9 mouse cellular contexts compared by ENCODE assay signal in genomic region chr13:34575997-34576314, GRCm38 (mm10).
DNase-seq lines count a peak whose midpoint lies in the region; ATAC-seq lines count a peak whose summit lies in the region.
"Had no signal": no experiment of that assay in that cellular context is flagged by ENCODE, and none has a peak within 500 bp of the region (broad histone marks: within the 10 kb centered on the region; RNA-seq: fewer than 3 reads in every experiment).

No protein-coding gene starts in this region.

- DNase-seq in embryonic facial prominence, embryonic 11.5 days (ENCODE audit: low spot score): peak; percentile 54
- DNase-seq in embryonic facial prominence, embryonic 10.5 days (ENCODE audit: low spot score): no peak
- peak; percentile 65 for DNase-seq in left cerebral cortex, adult 11 months (ENCODE audit: low spot score)
- peak; percentile 69 for DNase-seq in retina, postnatal 1 day
- no peak for DNase-seq in urinary bladder, postnatal 10 days (ENCODE audit: low spot score)
- no peak for DNase-seq in urinary bladder, postnatal 25 days (ENCODE audit: low spot score)
- DNase-seq: B cell, adult 2 months had no signal

- no peak overlapping the region for H3K9ac ChIP-seq in embryonic facial prominence, embryonic 11.5 days (replicated peaks; ENCODE audit: low read length)
- H3K9ac ChIP-seq in forebrain, embryonic 16.5 days (replicated peaks; ENCODE audit: low read depth, low read length): no peak overlapping the region
- no peak overlapping the region for H3K9ac ChIP-seq in kidney, embryonic 15.5 days

- H3K27me3 ChIP-seq in embryonic facial prominence, embryonic 11.5 days (ENCODE audit: control insufficient read depth, insufficient read depth, low read length): no peaks in the 10 kb centered on the region
- H3K27me3 ChIP-seq in embryonic facial prominence, embryonic 10.5 days (replicated peaks; ENCODE audit: low read depth, poor library complexity, severe bottlenecking): no peaks in the 10 kb centered on the region
- H3K27me3 ChIP-seq in forebrain, embryonic 16.5 days (replicated peaks; ENCODE audit: control insufficient read depth, insufficient read depth, low read length): no peaks in the 10 kb centered on the region
- no peaks in the 10 kb centered on the region for H3K27me3 ChIP-seq in kidney, embryonic 15.5 days

- no peak overlapping the region for H3K27ac ChIP-seq in embryonic facial prominence, embryonic 11.5 days (replicated peaks; ENCODE audit: low read depth, low read length)
- H3K27ac ChIP-seq in embryonic facial prominence, embryonic 10.5 days (replicated peaks): no peak overlapping the region
- peak overlapping the region; percentile 84 for H3K27ac ChIP-seq in forebrain, embryonic 16.5 days (ENCODE audit: low read length)
- no peak overlapping the region for H3K27ac ChIP-seq in kidney, embryonic 15.5 days

- no peak overlapping the region for H3K4me2 ChIP-seq in embryonic facial prominence, embryonic 11.5 days (ENCODE audit: low read depth, low read length)
- H3K4me2 ChIP-seq in forebrain, embryonic 16.5 days (ENCODE audit: low read length): no peak overlapping the region
- H3K4me2 ChIP-seq in kidney, embryonic 15.5 days: no peak overlapping the region

- no peak overlapping the region for H3K4me3 ChIP-seq in embryonic facial prominence, embryonic 11.5 days (ENCODE audit: low read depth, low read length)
- H3K4me3 ChIP-seq in embryonic facial prominence, embryonic 10.5 days: no peak overlapping the region
- no peak overlapping the region for H3K4me3 ChIP-seq in forebrain, embryonic 16.5 days (replicated peaks; ENCODE audit: low read length)
- no peak overlapping the region for H3K4me3 ChIP-seq in kidney, embryonic 15.5 days (replicated peaks)

- no peaks in the 10 kb centered on the region for H3K36me3 ChIP-seq in embryonic facial prominence, embryonic 11.5 days (replicated peaks; ENCODE audit: control insufficient read depth, insufficient read depth, low read depth, low read length)
- H3K36me3 ChIP-seq in embryonic facial prominence, embryonic 10.5 days (replicated peaks): no peaks in the 10 kb centered on the region
- no peaks in the 10 kb centered on the region for H3K36me3 ChIP-seq in forebrain, embryonic 16.5 days (ENCODE audit: control insufficient read depth, insufficient read depth)
- H3K36me3 ChIP-seq in kidney, embryonic 15.5 days: no peaks in the 10 kb centered on the region

- no peak for ATAC-seq in embryonic facial prominence, embryonic 11.5 days (replicated peaks; ENCODE audit: insufficient number of reproducible peaks, low FRiP score, low TSS enrichment, low read depth)
- ATAC-seq in forebrain, embryonic 16.5 days: peak; percentile 95
- ATAC-seq in kidney, embryonic 15.5 days (replicated peaks; ENCODE audit: low FRiP score): no peak

- H3K4me1 ChIP-seq in embryonic facial prominence, embryonic 11.5 days (ENCODE audit: control insufficient read depth, insufficient read depth, low read length): no peaks in the 10 kb centered on the region
- H3K4me1 ChIP-seq in embryonic facial prominence, embryonic 10.5 days: 0 out of 2 replicates have a peak, but pooled peaks cover 2% of the 10 kb centered on the region
- H3K4me1 ChIP-seq in forebrain, embryonic 16.5 days (replicated peaks; ENCODE audit: control insufficient read depth, insufficient read depth, low read length): peaks cover 7% of the 10 kb centered on the region
- H3K4me1 ChIP-seq in kidney, embryonic 15.5 days: no peaks in the 10 kb centered on the region

- H3K9me3 ChIP-seq in embryonic facial prominence, embryonic 11.5 days (replicated peaks; ENCODE audit: control insufficient read depth, low read length): no peaks in the 10 kb centered on the region
- H3K9me3 ChIP-seq in embryonic facial prominence, embryonic 10.5 days: no peaks in the 10 kb centered on the region
- H3K9me3 ChIP-seq in forebrain, embryonic 16.5 days (ENCODE audit: control insufficient read depth, low read length): no peaks in the 10 kb centered on the region
- no peaks in the 10 kb centered on the region for H3K9me3 ChIP-seq in kidney, embryonic 15.5 days (replicated peaks)

- 41% methylated on average over 1 of the region's 1 CpGs for WGBS in embryonic facial prominence, embryonic 11.5 days
- WGBS in embryonic facial prominence, embryonic 10.5 days: 57% methylated on average over 1 of the region's 1 CpGs
- 5% methylated on average over 1 of the region's 1 CpGs for WGBS in forebrain, embryonic 16.5 days
- 41% methylated on average over 1 of the region's 1 CpGs for WGBS in kidney, embryonic 15.5 days

Comparison
In these comparisons a context has a peak if more than half of its experiments do, and no peak if none do; other contexts are left out.
1. DNase-seq: peak in embryonic facial prominence, embryonic 11.5 days (single experiment), left cerebral cortex, adult 11 months (single experiment) and retina, postnatal 1 day (single experiment); none in embryonic facial prominence, embryonic 10.5 days (single experiment), urinary bladder, postnatal 10 days (single experiment) and urinary bladder, postnatal 25 days (single experiment).